Mouse (Mus musculus) ES-E14 (cell line): ENCODE measurements around the gene Slc36a4.

Experiments used
- HCFC1 ChIP-seq: IDR thresholded peaks from 2 replicates; pipeline ENCODE4 v1.6.1; 2012; ENCODE audit warnings: low read length, inconsistent platforms, borderline replicate concordance; ENCODE audit not compliant: insufficient read depth
- MAFK ChIP-seq: IDR thresholded peaks from 2 replicates; pipeline ENCODE4 v1.6.1; 2014; ENCODE audit warnings: mild to moderate bottlenecking, low read depth, low read length, inconsistent platforms; ENCODE audit not compliant: insufficient read depth
- ZC3H11A ChIP-seq: IDR thresholded peaks from 2 replicates; pipeline ENCODE4 v1.6.1; 2012; ENCODE audit warnings: low read depth, mild to moderate bottlenecking, inconsistent platforms, low read length, borderline replicate concordance
- ZNF384 ChIP-seq: IDR thresholded peaks from 2 replicates; pipeline ENCODE4 v1.6.1; 2012; ENCODE audit warnings: low read depth, low read length, inconsistent platforms

DNA sequence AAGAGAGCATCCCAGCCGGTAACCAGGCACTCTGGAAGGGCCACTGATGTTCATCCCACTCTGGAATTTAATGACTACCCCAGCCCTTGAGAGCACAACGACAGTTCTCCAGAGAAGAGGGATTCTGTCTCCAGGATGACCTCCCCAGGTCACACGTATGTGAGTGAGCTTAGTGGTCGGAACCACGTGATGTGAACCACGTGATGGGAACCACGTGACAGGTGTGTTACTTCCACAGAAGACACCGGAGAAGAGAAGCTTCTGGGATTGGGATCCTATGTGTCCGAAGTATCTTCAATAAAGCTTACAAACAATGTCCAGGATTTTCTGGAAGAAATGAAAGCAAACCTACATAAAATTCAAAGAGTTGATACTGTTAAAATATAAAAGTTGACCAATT, 82.5 kb downstream of the Slc36a4 start:
- TF ChIP-seq ZC3H11A, result no peak
- TF ChIP-seq HCFC1, result no peak
- TF ChIP-seq ZNF384, result no peak
- no peak for TF ChIP-seq MAFK
